Mouse (Mus musculus) lung, postnatal 0 days (tissue): ENCODE results near the gene Hint2. TPM values are rescaled to one million over a fixed set of nuclear protein-coding genes. Genes with fewer than 3 reads are reported as not detected.

Experiments used
- ATAC-seq: fragments of 200-750 bp; cut with Nextera tagmentation; 2 replicates; pipeline ENCODE4 v1.8.0; 2017; ENCODE audit warnings: moderate library complexity
- DNase-seq: peaks from one replicate; pipeline ENCODE4 v3.0.0-alpha.2; 2016; ENCODE audit warnings: low spot score
- H3K27ac ChIP-seq: fragments of 300-500 bp; sonication (generic); 2 replicates; pipeline ENCODE4 v1.5.1; 2014; ENCODE audit warnings: antibody characterized with exemption, mild to moderate bottlenecking, low read length, mixed read lengths
- H3K27me3 ChIP-seq: fragments of 300-500 bp; sonication (generic); replicated peaks from 2 replicates; pipeline ENCODE4 v1.6.1; 2014; ENCODE audit warnings: low read length, mixed read lengths; ENCODE audit not compliant: insufficient read depth
- H3K36me3 ChIP-seq: fragments of 300-500 bp; sonication (generic); 2 replicates; pipeline ENCODE4 v1.6.1; 2014; ENCODE audit warnings: low read length, mixed read lengths; ENCODE audit not compliant: insufficient read depth
- H3K4me1 ChIP-seq: fragments of 300-500 bp; sonication (generic); 2 replicates; pipeline ENCODE4 v1.6.1; 2014; ENCODE audit warnings: antibody characterized with exemption, low read depth, low read length, mixed read lengths; ENCODE audit not compliant: insufficient read depth
- H3K4me2 ChIP-seq: fragments of 300-500 bp; sonication (generic); replicated peaks from 2 replicates; pipeline ENCODE4 v1.6.1; 2014; ENCODE audit warnings: low read depth, mild to moderate bottlenecking, low read length, moderate library complexity, mixed read lengths
- H3K4me3 ChIP-seq: fragments of 300-500 bp; sonication (generic); 2 replicates; pipeline ENCODE4 v1.5.1; 2014; ENCODE audit warnings: low read depth, low read length
- H3K9ac ChIP-seq: fragments of 300-500 bp; sonication (generic); replicated peaks from 2 replicates; pipeline ENCODE4 v1.6.1; 2014; ENCODE audit warnings: low read depth, mild to moderate bottlenecking
- H3K9me3 ChIP-seq: fragments of 300-500 bp; sonication (generic); 2 replicates; pipeline ENCODE4 v1.6.1; 2016; ENCODE audit warnings: low read length, mixed read lengths
- CTCF ChIP-seq: IDR thresholded peaks from 2 replicates; pipeline ENCODE4 v1.5.1; 2016; ENCODE audit warnings: antibody characterized with exemption, mild to moderate bottlenecking
- EP300 ChIP-seq: IDR thresholded peaks from 2 replicates; pipeline ENCODE4 v1.6.1; 2016; ENCODE audit warnings: antibody characterized with exemption, mild to moderate bottlenecking, control low read depth
- whole genome bisulfite sequencing: fragments of 180-500 bp; shearing (Covaris S2); extraction: QIAGEN DNeasy Blood & Tissue Kit; methylation state at CpG from one replicate; pipeline ENCODE4 v1.1.7; 2014; 5-methylcytosine and 5-hydroxymethylcytosine counted together
- polyA plus RNA-seq: library from polyadenylated mRNA; unstranded; fragments of >200 nt; fragmentation: Nextera tagmentation; extraction: Ambion mirVana; gene quantifications from 2 replicates; pipeline ENCODE4 v1.2.1, GENCODE M21; 2015

The Hint2 gene
- polyA plus RNA-seq, 1 experiment from 2014 or later: 132 TPM

GRCm38 (mm10) chr4:43695249-43695671 lies 39.0 kb upstream of the Hint2 start:
- TF ChIP-seq CTCF (no peak), EP300 (no peak)
- WGBS: 13% methylated on average over 9 of the region's 9 CpGs
- Histone ChIP-seq H3K9me3 (no peaks in the 10 kb centered on the region), H3K4me3 (no peak overlapping the region), H3K4me1 (peaks cover 2% of the 10 kb centered on the region; the same call in 1 of the 2 replicates), H3K4me2 (no peak overlapping the region), H3K27me3 (no peaks in the 10 kb centered on the region), H3K27ac (peak overlapping the region; percentile 11; the same call in 1 of the 2 replicates), H3K9ac (no peak overlapping the region), H3K36me3 (no peaks in the 10 kb centered on the region)
- ATAC-seq (peak; percentile 88), DNase-seq (peak; percentile 72)

DNA sequence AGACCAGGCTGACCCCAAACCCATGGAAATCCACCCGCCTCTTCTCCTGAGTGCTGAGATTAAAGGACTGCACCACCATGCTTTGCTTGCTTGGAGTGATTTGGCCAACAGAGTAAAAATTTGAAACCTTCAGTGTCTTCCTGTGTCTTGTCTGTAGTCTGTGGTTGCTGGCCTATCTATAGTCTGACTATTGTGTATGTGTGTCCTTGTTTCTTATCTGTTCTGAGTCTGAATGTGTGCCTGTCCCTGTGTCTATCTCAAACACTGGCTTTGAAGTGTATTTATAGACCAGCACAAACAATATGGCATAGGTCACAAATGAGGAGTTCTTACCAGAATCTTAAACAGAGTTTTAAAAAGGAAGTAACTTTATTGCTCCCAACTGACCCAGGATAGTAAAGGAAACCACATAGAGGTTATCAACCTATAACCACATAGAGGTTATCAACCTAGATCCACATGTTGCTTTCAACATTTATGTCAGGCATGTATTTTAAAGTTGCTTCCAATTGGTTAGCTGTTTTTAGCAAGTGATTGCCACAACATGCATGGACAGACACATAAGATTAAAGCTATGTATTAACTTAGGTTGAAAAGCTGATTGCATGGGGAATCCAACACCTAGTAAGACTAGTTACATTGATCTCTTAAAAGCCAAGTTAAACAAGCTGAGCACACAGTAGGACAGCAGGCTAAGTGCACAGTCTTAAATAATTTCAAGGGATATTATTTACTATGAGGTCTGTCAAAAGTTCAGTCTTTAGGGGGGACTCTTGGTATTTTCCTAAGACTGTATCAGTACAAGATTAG lies 38.4 kb upstream of the Hint2 start:
- TF ChIP-seq CTCF (no peak), EP300 (0 out of 2 replicates have a peak, but pooled peaks have one; percentile 11)

GRCm38 (mm10) chr4:43693806-43694241 lies 37.6 kb upstream of the Hint2 start:
- Histone ChIP-seq H3K9me3 (no peaks in the 10 kb centered on the region), H3K4me1 (peaks cover 2% of the 10 kb centered on the region; the same call in 1 of the 2 replicates), H3K27ac (no peak overlapping the region), H3K4me3 (no peak overlapping the region), H3K27me3 (no peaks in the 10 kb centered on the region), H3K36me3 (no peaks in the 10 kb centered on the region), H3K4me2 (no peak overlapping the region), H3K9ac (no peak overlapping the region)
- WGBS: 38% methylated on average over 5 of the region's 5 CpGs
- peak; percentile 69 for DNase-seq
- TF ChIP-seq EP300: 0 out of 2 replicates have a peak, but pooled peaks have one; percentile 46
- TF ChIP-seq CTCF: no peak
- ATAC-seq: peak; percentile 66

More for the DNA sequence above, 38.4 kb upstream of the Hint2 start:
- Histone ChIP-seq H3K27ac (peak overlapping the region; percentile 8; the same call in 1 of the 2 replicates), H3K36me3 (no peaks in the 10 kb centered on the region), H3K27me3 (no peaks in the 10 kb centered on the region), H3K4me1 (peaks cover 2% of the 10 kb centered on the region; the same call in 1 of the 2 replicates), H3K9me3 (no peaks in the 10 kb centered on the region), H3K9ac (no peak overlapping the region), H3K4me2 (no peak overlapping the region), H3K4me3 (no peak overlapping the region)
- ATAC-seq (no peak), DNase-seq (no peak)
- 60% methylated on average over 1 of the region's 1 CpGs for WGBS

DNA sequence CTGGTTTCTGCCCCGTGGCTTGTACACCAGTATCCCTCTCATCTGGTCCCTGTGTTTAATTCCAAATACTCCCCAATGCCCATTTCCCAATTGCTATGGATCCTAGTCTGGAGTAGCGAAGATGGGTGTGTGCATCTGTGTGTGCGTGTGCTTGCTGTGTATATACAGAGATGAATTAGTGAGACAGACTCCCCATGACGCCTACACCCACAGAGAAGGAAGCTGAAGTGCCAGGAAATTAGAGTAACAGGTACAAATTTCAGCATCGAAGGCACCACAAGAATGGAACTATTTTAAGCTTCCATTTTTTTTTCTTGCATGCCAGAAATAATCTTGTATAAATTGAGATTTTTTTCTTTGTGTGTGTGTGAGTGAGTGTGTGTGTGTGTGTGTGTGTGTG lies 34.8 kb upstream of the Hint2 start:
- 71% methylated on average over 5 of the region's 5 CpGs for WGBS
- TF ChIP-seq EP300 (no peak), CTCF (no peak)

DNA sequence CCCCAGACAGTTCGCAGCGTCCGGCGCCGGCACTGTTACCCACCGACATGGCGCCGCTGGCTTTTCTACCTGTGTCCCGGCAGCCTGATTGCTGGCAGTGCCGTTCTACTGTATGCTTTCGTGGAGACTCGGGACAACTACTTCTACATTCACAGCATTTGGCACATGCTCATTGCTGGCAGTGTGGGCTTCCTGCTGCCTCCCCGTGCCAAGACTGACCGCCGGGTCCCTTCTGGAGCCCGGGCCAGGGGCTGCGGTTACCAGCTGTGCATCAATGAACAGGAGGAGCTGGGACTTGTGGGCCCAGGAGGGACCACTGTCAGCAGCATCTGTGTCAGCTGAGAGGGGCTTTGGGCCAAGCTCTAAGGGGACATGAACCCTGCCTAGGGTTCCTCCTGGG lies 33.8 kb upstream of the Hint2 start:
- 90% methylated on average over 17 of the region's 17 CpGs for WGBS
- Histone ChIP-seq H3K27ac (no peak overlapping the region), H3K9ac (no peak overlapping the region), H3K27me3 (no peaks in the 10 kb centered on the region), H3K4me1 (peaks cover 2% of the 10 kb centered on the region; the same call in 1 of the 2 replicates), H3K9me3 (no peaks in the 10 kb centered on the region), H3K4me2 (no peak overlapping the region), H3K4me3 (no peak overlapping the region), H3K36me3 (no peaks in the 10 kb centered on the region)
- DNase-seq: no peak
- ATAC-seq: no peak
- TF ChIP-seq CTCF: no peak
- no peak for TF ChIP-seq EP300

More for the DNA sequence above, 34.8 kb upstream of the Hint2 start:
- Histone ChIP-seq H3K9me3 (no peaks in the 10 kb centered on the region), H3K4me1 (peaks cover 2% of the 10 kb centered on the region; the same call in 1 of the 2 replicates), H3K9ac (no peak overlapping the region), H3K36me3 (no peaks in the 10 kb centered on the region), H3K4me2 (no peak overlapping the region), H3K4me3 (no peak overlapping the region), H3K27ac (no peak overlapping the region), H3K27me3 (no peaks in the 10 kb centered on the region)
- no peak for DNase-seq
- ATAC-seq: no peak

DNA sequence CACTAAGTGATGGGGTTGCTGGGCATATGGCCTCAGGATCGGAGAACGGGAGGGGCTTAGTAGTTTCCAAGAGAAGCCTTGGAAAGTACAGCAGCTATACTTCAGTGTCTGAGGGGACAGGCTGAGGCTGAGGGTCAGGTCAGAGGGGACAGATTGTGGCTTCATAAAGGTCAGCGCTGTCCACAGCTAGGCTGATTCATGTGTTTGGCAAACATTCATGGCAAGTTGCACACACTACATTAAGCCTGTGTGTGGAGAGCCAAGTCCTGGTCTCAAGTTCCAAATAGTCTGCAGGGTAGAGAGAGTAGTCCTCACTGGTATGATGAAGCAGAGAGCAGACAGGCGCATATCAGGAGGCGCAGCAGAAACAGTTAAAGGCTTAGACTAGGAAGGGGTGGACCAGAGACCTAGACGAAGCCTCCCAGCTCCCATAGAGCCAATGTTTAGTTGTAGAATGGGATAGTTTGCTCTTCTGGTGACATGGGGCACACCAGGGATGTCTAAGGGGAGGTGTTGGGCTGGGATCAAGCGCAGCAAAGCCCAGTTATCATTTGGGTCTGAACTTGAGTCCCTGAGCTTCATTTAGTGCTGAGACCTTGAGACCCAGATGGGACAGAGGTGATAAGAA lies 23.3 kb upstream of the Hint2 start:
- ATAC-seq (no peak), DNase-seq (no peak)
- Histone ChIP-seq H3K4me3 (no peak overlapping the region), H3K27ac (no peak overlapping the region), H3K4me1 (no peaks in the 10 kb centered on the region), H3K27me3 (no peaks in the 10 kb centered on the region), H3K9ac (no peak overlapping the region), H3K36me3 (peaks cover 19% of the 10 kb centered on the region; the same call in 1 of the 2 replicates), H3K9me3 (no peaks in the 10 kb centered on the region), H3K4me2 (no peak overlapping the region)
- WGBS: 83% methylated on average over 7 of the region's 7 CpGs
- TF ChIP-seq EP300 (no peak), CTCF (no peak)
